Mouse (Mus musculus): ENCODE measurements around the gene Stac. TPM values are rescaled to one million over a fixed set of nuclear protein-coding genes. Genes with fewer than 3 reads are reported as not detected.

Gene Stac
- 6.0 and 8.2 TPM in 2 replicates for polyA plus RNA-seq (2012; rRNA removed)

DNA sequence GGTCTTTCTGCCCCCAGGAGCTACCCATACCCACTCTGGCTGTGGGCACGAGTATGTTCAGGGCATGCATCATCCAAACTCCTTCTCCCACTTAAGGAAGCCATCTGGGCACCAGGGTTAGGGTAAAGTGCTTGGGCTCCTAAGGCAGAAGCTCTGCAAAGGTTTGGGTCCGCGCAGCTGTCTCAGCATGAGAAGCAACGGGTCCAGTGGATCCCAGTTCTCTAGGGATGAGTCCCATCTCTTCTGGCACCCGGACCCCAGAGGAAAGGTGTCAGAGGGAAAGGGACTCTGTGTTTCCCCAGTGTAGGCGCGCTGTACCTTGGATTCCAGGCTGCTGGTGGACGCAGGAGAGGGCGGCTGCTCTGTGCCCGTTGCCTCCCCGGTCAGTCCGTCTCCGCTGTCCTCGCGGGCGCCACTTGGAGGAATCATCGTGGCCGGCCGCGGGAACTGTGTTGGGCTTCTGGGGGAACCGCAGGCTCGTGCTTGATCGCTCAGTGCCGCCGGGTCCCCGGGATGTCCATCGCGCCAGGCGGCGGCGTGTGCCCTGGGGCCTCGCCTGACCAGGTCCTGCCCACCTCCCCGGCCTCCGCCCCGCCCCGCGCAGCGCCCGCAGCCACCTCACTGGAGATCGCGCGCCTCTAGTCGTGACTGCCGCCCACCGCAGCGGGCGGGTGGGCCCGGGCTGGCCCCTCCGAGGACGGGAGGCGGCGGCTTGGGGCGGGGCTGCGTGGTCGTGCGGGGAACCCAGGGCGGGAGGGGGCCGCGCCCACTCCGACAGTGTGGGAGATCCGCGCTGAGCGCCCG, at the start of gene Stac:
TSS of gene Stac (minus strand) at position 669 of the 804 bp plus-strand sequence.

